Mouse (Mus musculus) kidney, adult 2 months (tissue): ENCODE data around the gene Slc50a1.

Experiments used
- CTCF ChIP-seq: fragments of 200-500 bp; conservative IDR thresholded peaks from 2 replicates; pipeline ENCODE4 v1.5.1; 2011; ENCODE audit warnings: low read depth, mild to moderate bottlenecking, control low read depth, low read length, moderate library complexity, mixed read lengths; ENCODE audit not compliant: insufficient read depth, insufficient read length
- POLR2A ChIP-seq: fragments of 200-500 bp; IDR thresholded peaks from one replicate; pipeline ENCODE4 v1.6.1; 2011; ENCODE audit warnings: low read depth, low read length, control low read depth

DNA sequence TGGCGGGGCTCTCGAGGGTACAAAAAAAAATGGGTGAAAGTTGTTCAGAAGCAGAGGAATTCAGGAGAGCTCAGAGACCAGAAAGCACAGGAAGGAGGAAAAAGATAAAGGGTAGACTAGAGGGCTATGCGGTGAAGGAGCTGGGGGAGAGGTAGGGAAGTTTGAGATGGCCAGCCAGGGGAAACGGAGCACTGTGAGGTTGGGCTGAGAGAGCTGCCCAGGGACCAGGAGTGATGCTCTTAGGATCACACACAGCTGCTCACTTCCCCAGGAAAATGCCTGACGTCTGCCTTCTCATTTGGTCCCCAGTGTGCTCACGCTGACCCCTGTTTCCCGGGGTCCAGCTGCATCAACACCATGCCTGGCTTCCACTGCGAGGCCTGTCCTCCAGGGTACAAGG is 50.8 kb downstream of the Slc50a1 start:
- TF ChIP-seq CTCF (no peak), POLR2A (no peak)
